Mouse (Mus musculus) heart, postnatal 0 days (tissue): Measurements from ENCODE around the gene Slc12a4.

ENCODE experiments used
- CTCF ChIP-seq: IDR thresholded peaks from 2 replicates; pipeline ENCODE4 v1.5.1; 2016; ENCODE audit warnings: antibody characterized with exemption, control low read depth, low read depth
- EP300 ChIP-seq: IDR thresholded peaks from 2 replicates; pipeline ENCODE4 v1.6.1; 2016; ENCODE audit warnings: antibody characterized with exemption, low read depth

GRCm38 (mm10) chr8:105969367-105969766 lies 3.5 kb upstream of the Slc12a4 start:
- TF ChIP-seq CTCF: no peak
- TF ChIP-seq EP300: no peak
